Mouse (Mus musculus) cerebellum, adult 8-10 months (tissue): Measurements from ENCODE around the gene Dek.

Source experiments
- DNase-seq: peaks from one replicate; pipeline ENCODE4 v3.0.0; 2022

The Dek gene

DNA sequence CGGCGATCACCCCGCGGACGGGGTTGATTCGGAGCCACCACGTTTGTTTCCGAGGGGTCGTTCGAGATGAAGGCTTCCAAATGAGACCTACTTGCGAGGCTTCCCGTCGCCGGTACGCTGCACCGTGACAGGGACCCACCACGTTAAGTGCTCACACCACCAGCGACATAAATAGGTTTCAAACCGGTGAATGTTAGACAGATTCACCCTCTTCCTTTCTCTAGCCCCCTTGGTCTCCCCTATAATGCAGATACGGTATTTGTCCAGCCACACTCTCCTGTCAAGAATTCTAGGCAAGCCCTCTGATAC lies 533 bp upstream of the Dek start:
- DNase-seq: no peak

DNA sequence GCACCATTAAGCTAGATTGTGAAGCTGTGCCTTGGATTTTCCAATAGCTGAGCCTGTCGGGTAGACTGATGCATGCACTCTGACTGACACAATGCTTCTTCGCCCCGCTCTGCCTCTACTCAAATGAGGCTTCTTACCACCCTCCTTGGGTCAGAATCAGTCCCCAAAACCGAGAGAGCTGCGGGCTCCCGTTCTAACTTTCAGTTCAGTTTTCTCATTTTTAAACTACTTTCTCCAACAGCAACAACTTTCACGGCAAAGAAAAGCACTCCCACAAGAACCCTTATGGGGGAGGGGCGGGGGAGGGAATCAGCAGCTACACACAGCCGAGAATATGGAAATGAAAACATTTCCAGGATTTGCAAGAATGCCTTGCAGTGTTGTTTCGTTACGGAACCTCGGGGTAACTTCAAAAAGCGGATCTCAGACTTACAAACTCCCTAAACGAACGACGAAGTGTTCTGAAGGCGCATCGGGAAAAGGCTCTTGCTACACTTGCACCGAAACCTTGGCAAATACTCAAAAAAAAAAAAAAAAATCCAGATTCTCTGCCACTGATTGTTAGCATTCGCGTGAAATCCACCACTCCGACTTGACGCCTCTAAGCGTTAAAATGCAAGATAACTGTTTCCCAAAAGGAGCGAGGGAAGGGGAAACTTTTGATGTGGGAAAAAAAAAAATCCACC lies 1.0 kb downstream of the Dek start:
- DNase-seq: no peak

- no peak for DNase-seq
Measured at GRCm38 (mm10) chr13:47104146-47104545, 1.9 kb downstream of the Dek start.

DNA sequence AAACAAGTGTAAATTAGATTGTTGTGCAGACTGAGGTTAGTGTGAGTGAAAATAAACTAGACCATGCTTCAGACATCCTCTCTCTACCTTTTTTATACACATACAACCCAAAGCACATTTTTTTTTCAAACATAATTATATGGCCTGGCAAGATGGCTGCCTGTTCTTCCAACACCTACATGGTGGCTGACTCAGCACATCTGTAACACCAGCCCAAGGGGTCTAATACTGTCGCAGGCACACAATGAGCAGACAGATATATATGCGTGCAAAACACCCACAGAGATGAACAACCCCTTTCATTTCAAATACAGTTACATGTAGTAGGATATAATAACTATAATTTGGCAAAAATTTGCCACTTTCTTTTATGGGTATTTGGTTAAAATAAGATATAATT lies 5.4 kb downstream of the Dek start:
- DNase-seq: no peak

GRCm38 (mm10) chr13:47099265-47099664 lies 6.7 kb downstream of the Dek start:
- DNase-seq: no peak

DNA sequence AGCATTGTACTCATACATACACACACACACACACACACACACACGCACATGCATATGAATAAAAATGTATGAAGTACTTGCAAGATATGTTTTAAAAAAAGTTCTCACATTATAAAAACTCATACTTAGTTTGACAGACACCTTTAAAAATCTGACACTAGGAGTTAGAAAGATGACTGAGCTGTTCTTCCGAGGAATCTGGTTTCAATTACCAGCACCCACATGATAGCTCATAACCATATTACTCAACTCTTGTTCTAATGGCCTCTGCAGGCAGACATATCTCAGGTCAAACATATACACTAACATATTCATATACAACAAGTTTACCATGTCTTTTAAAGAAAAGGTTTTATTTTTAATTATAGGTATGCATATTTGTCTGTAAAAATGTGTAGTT lies 9.4 kb downstream of the Dek start:
- DNase-seq: no peak

DNA sequence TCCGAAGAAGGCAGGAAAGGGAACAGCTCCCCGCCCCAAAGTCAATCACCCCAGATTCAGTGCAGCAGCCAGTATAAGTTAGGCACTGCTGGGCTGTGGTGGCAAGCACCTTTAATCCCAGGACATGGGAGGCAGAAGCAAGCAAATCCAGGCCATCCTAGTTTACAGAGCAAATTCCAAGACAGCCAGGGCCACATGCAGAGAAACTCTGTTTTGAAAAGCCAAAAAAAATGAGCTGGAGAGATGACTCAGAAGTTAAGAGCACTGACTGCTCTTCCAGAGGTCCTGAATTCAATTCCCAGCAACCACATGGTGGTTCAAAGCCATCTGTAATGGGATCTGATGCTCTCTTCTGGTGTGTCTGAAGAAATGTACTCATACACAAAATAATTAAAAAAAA lies 12.2 kb downstream of the Dek start:
- DNase-seq: no peak

GRCm38 (mm10) chr13:47089271-47089670 lies 16.7 kb downstream of the Dek start:
- no peak for DNase-seq

DNA sequence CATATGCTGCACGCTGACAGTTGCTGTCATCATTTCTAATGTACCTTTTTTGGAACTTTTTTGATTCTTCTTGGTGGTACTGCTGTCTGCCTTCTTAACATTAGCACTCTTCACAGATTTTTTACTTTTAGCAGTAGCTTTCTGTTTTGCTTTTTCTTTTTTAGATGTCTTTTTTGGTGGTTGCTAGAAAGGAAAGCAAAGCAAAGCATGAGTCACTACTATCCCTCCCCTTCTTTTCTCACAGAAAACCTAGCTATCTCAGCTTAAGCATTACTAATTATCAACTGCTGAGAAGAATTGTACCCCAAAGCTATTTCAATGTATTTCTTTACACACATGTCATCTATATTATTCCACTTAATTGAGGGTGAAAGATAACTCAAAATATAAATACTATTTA lies 17.6 kb downstream of the Dek start:
- no peak for DNase-seq

GRCm38 (mm10) chr13:47080905-47081505 lies 25.0 kb downstream of the Dek start:
- DNase-seq: no peak

DNA sequence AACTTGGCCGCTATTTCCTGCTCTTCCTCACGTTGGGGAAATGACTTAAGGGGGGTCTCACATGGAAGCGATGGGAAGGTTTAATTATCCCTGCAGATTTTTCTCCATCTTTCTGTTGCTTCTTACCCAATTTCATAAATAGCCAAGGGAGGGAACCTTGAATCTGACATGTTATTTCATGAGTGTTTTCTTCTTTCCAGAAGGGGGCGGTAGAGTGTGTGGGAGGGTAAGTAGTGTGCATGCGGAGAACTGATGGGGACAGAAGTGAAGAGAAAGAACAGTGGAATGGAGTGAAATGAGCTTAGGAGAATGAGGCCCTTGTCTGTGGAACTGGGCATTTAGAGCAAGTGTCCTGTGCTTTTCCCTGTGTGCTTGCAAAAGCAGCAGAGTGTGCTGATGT lies 27.2 kb downstream of the Dek start:
- DNase-seq: no peak

GRCm38 (mm10) chr13:47077367-47077766 lies 28.6 kb downstream of the Dek start:
- no peak for DNase-seq

GRCm38 (mm10) chr13:47076156-47076555 lies 29.8 kb downstream of the Dek start:
- no peak for DNase-seq

DNA sequence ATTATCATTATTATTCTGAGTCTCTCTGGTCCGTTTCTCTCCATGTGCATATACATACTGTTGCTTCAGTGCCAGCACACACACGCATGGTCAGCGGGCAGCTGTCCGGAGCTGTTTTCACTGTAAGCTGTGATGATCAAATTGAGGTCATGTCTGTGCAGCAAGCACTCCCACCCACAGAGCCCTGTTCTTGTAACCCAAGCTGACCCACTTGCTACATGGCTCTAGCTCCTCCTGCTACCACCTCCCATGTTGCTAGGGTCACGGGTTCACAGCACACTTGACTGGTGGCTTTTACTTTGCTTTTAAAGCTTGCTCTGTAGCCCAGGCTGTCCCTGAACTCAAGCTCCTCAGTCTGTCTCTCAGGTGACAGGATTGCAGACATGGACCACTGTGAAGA lies 33.5 kb downstream of the Dek start:
- DNase-seq: no peak

DNA sequence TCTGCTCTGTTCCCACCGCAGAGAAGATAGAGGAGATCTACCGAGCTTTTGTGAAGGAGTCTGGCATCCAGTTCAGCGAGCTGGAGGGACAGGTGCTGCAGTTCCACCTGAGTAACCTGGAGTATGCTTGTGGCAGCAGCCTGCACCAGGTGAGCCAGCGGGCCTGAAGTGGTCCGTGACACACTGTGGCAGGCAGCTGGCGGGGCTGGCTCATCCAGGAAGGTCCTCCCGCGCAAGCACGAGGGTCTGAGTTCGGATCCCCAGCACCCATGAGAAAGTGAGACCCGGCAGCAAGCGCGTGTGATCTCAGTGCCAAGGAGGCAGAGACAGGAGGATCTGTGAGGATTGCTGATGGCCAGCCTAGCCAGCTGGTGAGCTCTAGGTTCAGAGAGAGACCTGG lies 34.1 kb downstream of the Dek start:
- DNase-seq: no peak

DNA sequence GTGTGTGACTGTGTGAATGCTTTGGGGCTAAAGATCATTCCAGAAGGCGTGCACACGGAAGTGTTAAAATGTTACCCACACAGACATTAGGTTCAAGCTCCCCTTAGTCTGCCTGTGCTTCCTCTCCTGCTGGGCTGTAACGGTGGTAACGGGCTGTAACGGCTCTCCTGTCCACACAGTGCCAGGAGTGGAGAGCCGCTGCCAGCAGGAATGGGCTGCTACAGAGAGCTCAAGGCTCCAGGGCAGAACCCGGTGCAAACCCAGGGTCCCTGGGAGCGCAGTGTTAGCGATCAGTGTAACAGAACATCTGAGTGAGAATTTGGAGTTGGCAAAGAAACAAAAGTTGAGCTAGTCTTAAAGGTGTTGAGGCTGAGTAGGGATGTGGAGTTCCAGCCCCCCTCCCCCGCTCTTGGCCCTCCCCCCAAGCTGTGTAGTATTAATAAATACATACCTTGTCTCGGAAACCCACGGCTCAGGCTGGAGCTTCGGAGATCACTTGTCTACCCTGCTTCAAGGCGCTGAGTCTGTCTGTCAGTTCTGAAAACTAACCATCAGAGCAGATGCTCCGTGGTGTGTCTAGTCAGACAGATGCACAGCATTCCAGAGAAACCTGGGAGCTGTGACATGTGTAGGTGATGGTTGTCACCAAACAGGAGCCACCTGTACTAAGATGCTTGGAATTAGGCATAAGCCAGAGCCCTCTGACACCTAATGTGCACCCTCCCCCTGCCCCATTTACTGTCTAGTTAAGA lies 35.5 kb downstream of the Dek start:
- DNase-seq: no peak

DNA sequence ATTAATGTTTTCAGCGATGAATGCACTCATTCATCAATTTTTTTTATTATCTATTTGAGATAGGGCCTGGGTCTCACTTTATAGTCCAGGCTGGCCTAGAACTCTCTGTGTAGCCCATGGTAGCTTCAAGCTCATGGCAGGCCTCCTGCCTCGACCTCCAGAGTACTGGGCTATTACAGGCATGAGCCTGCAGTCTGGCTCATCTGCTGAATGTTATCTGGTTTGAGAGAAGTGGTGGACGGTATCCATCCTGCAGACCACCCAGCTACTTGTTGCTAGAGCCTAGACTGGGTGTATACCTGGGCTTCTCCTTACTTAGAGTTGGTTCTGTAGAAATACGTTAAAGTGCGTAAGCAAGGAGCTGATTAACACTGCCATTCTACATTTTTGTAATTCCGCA lies 39.0 kb downstream of the Dek start:
- DNase-seq: no peak

- DNase-seq: no peak
Measured at GRCm38 (mm10) chr13:47066516-47066915, 39.5 kb downstream of the Dek start.

DNA sequence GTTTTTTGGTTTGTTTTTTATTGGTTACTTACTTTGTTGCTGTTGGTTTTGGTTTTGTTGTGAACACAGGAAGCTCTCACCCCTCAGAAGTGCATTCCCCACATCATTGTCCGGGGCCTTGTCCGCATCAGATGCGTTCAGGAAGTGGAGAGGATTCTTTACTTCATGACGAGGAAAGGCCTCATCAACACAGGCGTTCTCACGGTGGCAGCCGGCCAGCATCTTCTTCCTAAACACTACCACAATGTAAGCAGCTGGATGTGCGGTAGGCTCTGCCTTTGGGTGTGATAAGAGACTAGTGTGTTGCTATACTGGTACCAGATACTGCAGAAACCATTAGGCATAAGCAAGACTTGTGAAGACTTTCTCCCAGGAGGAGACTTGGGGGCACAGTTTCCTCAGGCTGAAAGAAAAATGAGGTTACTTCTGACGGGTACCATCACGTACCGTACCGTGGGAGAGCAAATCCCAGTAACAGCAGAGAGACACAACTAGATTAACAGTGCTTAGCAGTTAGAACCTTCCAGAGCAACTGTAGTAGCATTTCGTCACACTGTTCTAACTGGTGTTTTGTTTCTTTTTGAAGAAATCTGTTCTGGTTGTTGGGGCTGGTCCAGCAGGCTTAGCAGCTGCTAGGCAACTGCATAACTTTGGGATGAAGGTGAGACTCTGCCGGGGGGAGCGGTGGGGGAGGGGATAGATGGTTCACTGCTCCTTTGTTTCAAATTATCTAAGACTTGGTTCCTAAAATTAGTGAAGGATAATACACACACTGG lies 41.8 kb downstream of the Dek start:
- no peak for DNase-seq

DNA sequence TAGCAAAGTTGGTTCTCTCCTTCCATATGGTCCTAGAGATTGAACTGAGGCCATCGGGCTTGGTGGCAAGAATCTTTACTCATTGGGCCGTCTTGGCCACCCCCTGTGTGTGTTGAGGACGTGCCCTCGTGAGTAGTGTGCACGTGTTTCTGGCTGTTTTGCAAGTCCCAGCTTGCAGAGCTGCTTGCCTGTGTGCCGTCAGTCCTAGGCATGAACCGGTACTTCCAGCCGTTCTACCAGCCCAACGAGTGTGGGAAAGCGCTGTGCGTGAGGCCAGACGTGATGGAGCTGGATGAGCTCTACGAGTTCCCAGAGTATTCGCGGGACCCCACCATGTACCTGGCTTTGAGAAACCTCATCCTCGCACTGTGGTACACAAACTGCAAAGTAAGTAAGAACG lies 43.2 kb downstream of the Dek start:
- DNase-seq: no peak

DNA sequence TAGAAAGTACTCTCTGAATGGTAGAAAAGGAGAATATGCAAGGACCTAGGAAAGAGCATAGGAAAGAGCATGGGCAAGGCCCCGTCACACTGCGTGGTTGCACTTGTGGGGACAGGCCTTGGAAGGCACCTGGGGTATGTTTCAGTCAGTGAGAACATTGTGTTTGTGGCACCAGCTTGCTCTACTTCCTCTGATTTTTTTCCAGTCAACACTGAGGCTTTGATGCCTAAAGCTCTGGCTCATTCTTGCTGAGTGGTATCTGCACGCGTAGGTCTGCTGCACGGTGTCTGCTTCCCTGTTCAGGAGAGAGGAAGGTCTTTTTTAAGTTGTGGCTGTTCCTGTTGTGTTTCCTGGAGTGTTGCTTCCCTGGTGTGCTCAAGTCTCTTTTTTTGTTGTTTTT lies 49.2 kb downstream of the Dek start:
- no peak for DNase-seq

- no peak for DNase-seq
Measured at GRCm38 (mm10) chr13:47056126-47056525, 49.9 kb downstream of the Dek start.

GRCm38 (mm10) chr13:47053971-47054370 lies 52.0 kb downstream of the Dek start:
- no peak for DNase-seq

GRCm38 (mm10) chr13:47050009-47050408 lies 56.0 kb downstream of the Dek start:
- DNase-seq: no peak
